Mouse (Mus musculus) thymus, adult 2 months (tissue): Measurements from ENCODE around the gene Cnmd.

Source experiments
- CTCF ChIP-seq: fragments of 200-500 bp; IDR thresholded peaks from 2 replicates; pipeline ENCODE4 v1.5.1; 2012; ENCODE audit warnings: mild to moderate bottlenecking, control low read depth, low read length, moderate library complexity, borderline replicate concordance; ENCODE audit not compliant: control insufficient read depth, poor library complexity, insufficient read depth; ENCODE audit errors: extremely low read depth
- POLR2A ChIP-seq: fragments of 200-500 bp; IDR thresholded peaks from 2 replicates; pipeline ENCODE4 v1.6.1; 2012; ENCODE audit warnings: mild to moderate bottlenecking, low read length, control low read depth, moderate library complexity; ENCODE audit not compliant: control insufficient read depth, poor library complexity, insufficient read depth; ENCODE audit errors: extremely low read depth

DNA sequence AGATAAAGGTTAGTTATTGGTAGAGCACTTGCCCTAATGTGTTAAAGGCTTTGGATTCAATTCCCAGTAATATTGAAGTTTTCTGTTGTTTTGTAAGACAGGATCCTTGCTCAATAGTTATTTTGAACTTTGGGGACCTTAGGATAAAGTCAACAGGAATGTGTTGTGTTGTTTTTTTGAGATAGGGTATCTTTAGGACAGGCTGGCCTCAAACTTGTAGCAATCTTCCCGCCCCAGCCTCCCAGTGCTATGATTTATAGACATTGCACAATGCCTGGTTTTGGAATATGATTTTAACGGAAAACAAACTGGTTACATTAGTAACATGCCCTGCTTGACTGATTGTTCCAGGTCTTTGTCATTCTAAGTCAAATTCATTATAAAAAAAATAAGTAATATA, 28.8 kb downstream of the Cnmd start:
- TF ChIP-seq CTCF (no peak), POLR2A (no peak)
